Mouse (Mus musculus) liver, embryonic 16.5 days (tissue): Measurements from ENCODE around the gene Tmprss6. TPM values are rescaled to one million over a fixed set of nuclear protein-coding genes. Genes with fewer than 3 reads are reported as not detected.
A peak's percentile ranks its signal among the peaks of the same experiment; 100 is the strongest.

Source experiments
- ATAC-seq: fragments of 200-750 bp; cut with Nextera tagmentation; 2 replicates; pipeline ENCODE4 v1.8.0; 2017; ENCODE audit warnings: low read depth, mild to moderate bottlenecking, moderate number of reproducible peaks, moderate library complexity
- H3K27ac ChIP-seq: fragments of 300-500 bp; sonication (generic); 2 replicates; pipeline ENCODE4 v1.5.1; 2014; ENCODE audit warnings: mild to moderate bottlenecking, low read length
- H3K27me3 ChIP-seq: fragments of 300-500 bp; sonication (generic); 2 replicates; pipeline ENCODE4 v1.6.1; 2014; ENCODE audit warnings: low read depth, low read length, mixed read lengths; ENCODE audit not compliant: control insufficient read depth, insufficient read depth
- H3K36me3 ChIP-seq: fragments of 300-500 bp; sonication (generic); 2 replicates; pipeline ENCODE4 v1.6.1; 2014; ENCODE audit warnings: mild to moderate bottlenecking; ENCODE audit not compliant: control insufficient read depth, insufficient read depth
- H3K4me1 ChIP-seq: fragments of 300-500 bp; sonication (generic); 2 replicates; pipeline ENCODE4 v1.6.1; 2014; ENCODE audit warnings: low read depth, low read length, mixed read lengths; ENCODE audit not compliant: control insufficient read depth
- H3K4me2 ChIP-seq: fragments of 300-500 bp; sonication (generic); 2 replicates; pipeline ENCODE4 v1.6.1; 2014; ENCODE audit warnings: low read depth, low read length, mixed read lengths
- H3K4me3 ChIP-seq: fragments of 300-500 bp; sonication (generic); 2 replicates; pipeline ENCODE4 v1.5.1; 2014; ENCODE audit warnings: low read depth, mild to moderate bottlenecking, low read length
- H3K9ac ChIP-seq: fragments of 300-500 bp; sonication (generic); 2 replicates; pipeline ENCODE4 v1.6.1; 2014; ENCODE audit warnings: low read depth, low read length
- H3K9me3 ChIP-seq: fragments of 300-500 bp; sonication (generic); replicated peaks from 2 replicates; pipeline ENCODE4 v1.6.1; 2016; ENCODE audit warnings: low read length; ENCODE audit not compliant: control insufficient read depth
- WGBS: fragments of 180-500 bp; shearing (Covaris S2); extraction: QIAGEN DNeasy Blood & Tissue Kit; methylation state at CpG from one replicate; pipeline ENCODE4 v1.1.7; 2014; ENCODE audit not compliant: insufficient replicate concordance; 5-methylcytosine and 5-hydroxymethylcytosine counted together
- polyA plus RNA-seq: library from polyadenylated mRNA; unstranded; fragments of >200 nt; fragmentation: Nextera tagmentation; extraction: Ambion mirVana; gene quantifications from 2 replicates; pipeline ENCODE4 v1.2.1, GENCODE M21; 2015

The Tmprss6 gene
- polyA plus RNA-seq, 1 experiment from 2014 or later: 33.7 TPM

DNA sequence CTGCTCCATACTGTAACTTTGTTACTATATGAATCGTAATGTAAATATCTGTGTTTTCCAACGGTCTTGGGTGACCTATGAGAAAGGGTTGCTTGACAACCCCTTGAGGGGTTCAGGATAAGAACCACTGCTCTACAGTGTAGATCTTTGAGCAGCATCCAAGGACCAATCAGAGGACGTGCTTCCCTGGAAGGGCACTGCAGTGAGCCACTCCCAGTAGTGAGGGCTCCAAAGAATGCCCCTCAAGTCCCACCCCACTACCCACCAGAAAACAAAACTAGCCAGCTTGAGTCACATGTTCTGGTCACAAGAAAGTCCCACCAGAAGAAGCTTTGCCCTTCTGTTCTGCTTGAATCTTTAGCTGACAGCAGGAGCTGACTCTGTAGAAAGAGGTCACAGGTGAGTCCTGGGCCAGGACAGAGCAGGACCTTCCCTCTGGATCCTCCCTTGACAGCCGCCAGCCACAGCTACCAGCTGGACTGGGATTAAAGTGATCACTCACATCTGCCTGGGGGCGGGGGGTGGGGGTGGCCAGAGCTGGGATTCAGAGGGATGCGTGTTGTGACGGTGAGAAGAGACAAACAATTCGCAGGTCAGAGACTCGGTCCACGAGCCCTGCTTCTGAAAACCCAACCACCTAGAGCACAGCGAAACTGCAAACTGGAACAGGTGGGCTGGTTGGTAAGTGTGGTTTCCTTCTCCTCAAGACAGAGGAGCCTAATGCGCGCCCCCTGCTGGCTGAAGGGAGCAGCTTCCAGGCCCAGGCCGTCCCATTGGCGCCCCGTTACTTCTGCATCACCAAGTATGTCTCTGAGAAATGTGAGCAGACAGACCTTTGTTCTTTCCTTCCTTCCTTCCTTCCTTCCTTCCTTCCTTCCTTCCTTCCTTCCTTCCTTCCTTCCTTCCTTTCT is 46.1 kb downstream of the Tmprss6 start:
- Histone ChIP-seq H3K4me2 (peak overlapping the region; percentile 30), H3K4me1 (peaks cover 9% of the 10 kb centered on the region), H3K27ac (peak overlapping the region; percentile 4; the same call in 1 of the 2 replicates), H3K27me3 (peaks cover 37% of the 10 kb centered on the region), H3K4me3 (no peak overlapping the region), H3K36me3 (no peaks in the 10 kb centered on the region), H3K9ac (0 out of 2 replicates have a peak overlapping the region, but pooled peaks have one; percentile 20), H3K9me3 (no peaks in the 10 kb centered on the region)
- WGBS: 17% methylated on average over 16 of the region's 16 CpGs
- ATAC-seq: peak; percentile 73

DNA sequence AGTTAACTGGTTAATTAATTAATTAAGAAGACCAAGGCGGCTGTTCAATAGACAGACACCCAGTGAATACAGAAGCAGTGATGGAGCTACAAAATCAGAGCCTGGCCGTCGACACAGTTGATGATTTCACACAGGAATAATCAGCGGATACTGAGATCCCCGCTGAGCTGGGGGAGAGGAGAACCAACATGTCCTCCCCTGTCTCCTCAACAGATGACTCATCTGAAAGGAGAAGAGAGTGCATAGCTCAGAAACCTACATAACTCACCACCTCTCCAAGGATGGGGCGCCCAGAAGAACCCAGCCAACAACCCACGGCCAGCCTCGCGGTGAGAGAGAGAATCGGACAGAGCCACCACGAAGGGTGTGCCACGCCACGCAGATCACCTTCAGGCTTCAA is 48.0 kb downstream of the Tmprss6 start:
- no peak overlapping the region for H3K4me3 ChIP-seq
- H3K27me3 ChIP-seq: peaks cover 26% of the 10 kb centered on the region

DNA sequence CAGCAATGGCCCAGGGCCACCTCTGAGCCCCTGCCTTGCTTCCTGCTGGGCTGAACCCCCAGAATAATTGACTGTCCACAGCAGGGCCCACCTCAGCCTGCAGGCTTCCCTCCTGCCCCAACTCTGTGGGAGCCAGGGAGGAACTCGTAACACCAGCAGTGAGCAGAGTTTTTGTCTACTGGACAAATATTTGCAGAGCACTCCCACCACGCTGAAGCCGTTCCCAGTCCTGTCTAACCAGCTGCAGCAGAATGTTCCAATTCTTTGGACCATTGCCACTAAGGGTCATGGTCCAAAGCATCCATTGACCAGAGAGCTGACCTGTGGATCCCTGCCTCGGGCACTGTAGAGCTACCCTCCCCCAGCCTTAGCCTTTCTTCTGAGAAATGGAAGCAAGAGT is 51.5 kb downstream of the Tmprss6 start:
- WGBS: 63% methylated on average over 4 of the region's 4 CpGs
- ATAC-seq: peak; percentile 41

More for the DNA sequence above, 48.0 kb downstream of the Tmprss6 start:
- no peaks in the 10 kb centered on the region for H3K36me3 ChIP-seq
- no peak overlapping the region for H3K4me2 ChIP-seq
- no peak for ATAC-seq
- no peak overlapping the region for H3K9ac ChIP-seq
- WGBS: 58% methylated on average over 13 of the region's 13 CpGs
- peaks cover 18% of the 10 kb centered on the region for H3K4me1 ChIP-seq
- H3K9me3 ChIP-seq: no peaks in the 10 kb centered on the region
- no peak overlapping the region for H3K27ac ChIP-seq

DNA sequence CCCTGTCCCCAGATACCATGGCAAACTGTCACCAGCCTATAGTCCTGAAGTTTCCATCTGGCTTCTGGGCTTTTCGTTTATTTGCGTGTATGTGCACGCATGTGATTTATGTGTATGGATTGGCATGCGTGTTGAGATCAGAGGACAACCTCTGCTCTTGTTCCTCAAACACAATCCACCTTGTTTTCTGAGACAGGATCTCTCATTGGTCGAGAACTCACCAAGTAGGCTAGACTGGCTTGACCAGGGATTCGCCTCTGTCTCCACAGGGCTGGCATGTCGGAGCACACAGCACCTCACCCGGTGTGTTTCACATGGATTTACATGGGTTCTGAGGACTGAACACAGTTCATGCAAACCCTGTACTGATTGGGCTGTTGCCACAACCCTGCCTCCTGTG is 54.3 kb downstream of the Tmprss6 start:
- H3K9ac ChIP-seq: peak overlapping the region; percentile 62
- peak overlapping the region; percentile 97 for H3K27ac ChIP-seq
- no peaks in the 10 kb centered on the region for H3K9me3 ChIP-seq
- H3K4me3 ChIP-seq: no peak overlapping the region
- ATAC-seq: no peak
- peaks cover 7% of the 10 kb centered on the region for H3K36me3 ChIP-seq
- 88% methylated on average over 8 of the region's 8 CpGs for WGBS
- H3K4me1 ChIP-seq: peaks cover 66% of the 10 kb centered on the region
- no peaks in the 10 kb centered on the region; the same call in 1 of the 2 replicates for H3K27me3 ChIP-seq
- peak overlapping the region; percentile 71; the same call in 1 of the 2 replicates for H3K4me2 ChIP-seq

More for the DNA sequence above, 51.5 kb downstream of the Tmprss6 start:
- Histone ChIP-seq H3K27me3 (peaks cover 7% of the 10 kb centered on the region; the same call in 1 of the 2 replicates), H3K4me3 (no peak overlapping the region), H3K27ac (peak overlapping the region; percentile 83), H3K36me3 (peaks cover 7% of the 10 kb centered on the region), H3K4me1 (peaks cover 38% of the 10 kb centered on the region), H3K4me2 (no peak overlapping the region), H3K9me3 (no peaks in the 10 kb centered on the region), H3K9ac (peak overlapping the region; percentile 36; the same call in 1 of the 2 replicates)

DNA sequence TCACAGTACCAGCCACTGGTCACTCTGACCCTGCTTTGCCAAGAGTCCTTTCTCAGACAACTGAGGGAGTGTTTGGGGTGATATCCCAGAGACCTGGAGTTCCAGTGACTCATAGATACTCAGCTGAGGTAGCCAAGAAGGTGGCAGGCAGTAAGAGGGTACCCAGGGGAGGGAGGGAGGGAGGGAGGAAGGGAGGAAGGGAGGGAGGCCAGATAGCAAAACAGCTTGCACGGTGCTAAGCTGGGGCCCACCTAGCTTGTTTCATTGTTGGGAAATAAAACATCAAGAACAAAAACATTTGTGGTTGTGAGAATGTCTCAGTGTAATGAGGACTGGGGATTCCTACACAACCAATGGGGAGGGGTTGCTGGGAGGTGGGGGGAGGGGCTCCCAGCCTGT is 54.7 kb downstream of the Tmprss6 start:
- ATAC-seq: peak; percentile 25
- 14% methylated on average over 1 of the region's 1 CpGs for WGBS
- Histone ChIP-seq H3K4me1 (peaks cover 70% of the 10 kb centered on the region), H3K4me3 (peak overlapping the region; percentile 38), H3K9me3 (no peaks in the 10 kb centered on the region), H3K27ac (peak overlapping the region; percentile 97), H3K4me2 (peak overlapping the region; percentile 71), H3K9ac (peak overlapping the region; percentile 62), H3K36me3 (peaks cover 7% of the 10 kb centered on the region), H3K27me3 (no peaks in the 10 kb centered on the region; the same call in 1 of the 2 replicates)

DNA sequence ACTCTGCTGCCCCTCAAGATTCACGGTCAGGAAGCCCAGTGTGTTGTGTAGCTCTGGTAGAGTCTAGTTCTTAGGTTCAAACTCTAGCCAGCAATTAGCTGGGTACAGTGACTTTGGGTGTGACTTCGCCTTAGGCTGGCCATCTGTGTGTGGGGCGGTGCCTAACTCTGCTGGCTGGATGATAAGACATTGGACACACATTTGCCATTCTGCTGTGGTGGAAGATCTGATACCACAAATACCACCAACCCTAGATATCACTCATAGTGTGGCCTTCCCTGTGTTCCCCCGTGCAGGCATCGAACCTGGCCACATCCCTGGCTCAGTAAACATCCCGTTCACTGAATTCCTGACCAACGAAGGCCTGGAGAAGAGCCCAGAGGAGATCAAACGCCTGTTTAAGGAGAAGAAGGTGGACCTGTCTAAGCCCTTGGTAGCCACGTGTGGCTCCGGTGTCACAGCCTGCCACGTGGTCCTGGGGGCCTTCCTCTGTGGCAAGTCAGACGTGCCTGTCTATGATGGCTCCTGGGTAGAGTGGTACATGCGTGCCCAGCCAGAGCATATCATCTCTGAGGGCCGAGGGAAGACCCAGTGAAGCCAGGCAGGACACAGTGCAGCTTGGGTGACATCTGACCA is 55.2 kb downstream of the Tmprss6 start:
- H3K9me3 ChIP-seq: no peaks in the 10 kb centered on the region
- peak overlapping the region; percentile 71 for H3K4me2 ChIP-seq
- H3K36me3 ChIP-seq: peaks cover 7% of the 10 kb centered on the region
- ATAC-seq: peak; percentile 91
- H3K9ac ChIP-seq: peak overlapping the region; percentile 62
- H3K27ac ChIP-seq: peak overlapping the region; percentile 97
- peak overlapping the region; percentile 38 for H3K4me3 ChIP-seq
- H3K27me3 ChIP-seq: no peaks in the 10 kb centered on the region
- 29% methylated on average over 14 of the region's 14 CpGs for WGBS
- H3K4me1 ChIP-seq: peaks cover 76% of the 10 kb centered on the region

DNA sequence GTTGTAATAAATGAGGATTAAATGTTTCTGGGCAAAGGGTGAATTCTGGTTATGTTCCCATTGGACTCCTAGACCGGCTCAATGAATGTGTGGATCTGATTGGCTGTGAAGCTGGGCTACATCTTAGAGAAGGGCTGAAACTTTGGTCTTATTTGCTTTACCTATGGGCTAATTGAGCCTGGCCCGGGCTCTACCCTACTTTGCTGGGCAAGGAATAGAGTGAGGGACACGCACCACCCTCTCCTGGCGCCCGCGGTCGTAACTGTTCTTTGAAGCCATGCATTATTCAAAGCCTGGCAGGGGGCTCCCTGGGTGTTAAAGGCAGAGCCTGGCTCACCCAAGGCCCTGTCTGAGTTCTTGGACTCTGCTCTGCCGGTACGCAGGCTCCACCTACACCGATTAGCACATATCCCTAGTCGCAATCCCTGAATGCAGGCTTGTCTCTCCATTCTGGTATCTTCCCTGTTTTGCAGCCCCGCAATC is 58.8 kb downstream of the Tmprss6 start:
- peak overlapping the region; percentile 76 for H3K27ac ChIP-seq
- H3K27me3 ChIP-seq: no peaks in the 10 kb centered on the region
- WGBS: 38% methylated on average over 12 of the region's 12 CpGs
- peaks cover 83% of the 10 kb centered on the region for H3K4me1 ChIP-seq
- H3K4me2 ChIP-seq: peak overlapping the region; percentile 54
- ATAC-seq: no peak
- peak overlapping the region; percentile 46 for H3K4me3 ChIP-seq
- H3K9me3 ChIP-seq: no peaks in the 10 kb centered on the region
- H3K9ac ChIP-seq: peak overlapping the region; percentile 45
- H3K36me3 ChIP-seq: peaks cover 7% of the 10 kb centered on the region

DNA sequence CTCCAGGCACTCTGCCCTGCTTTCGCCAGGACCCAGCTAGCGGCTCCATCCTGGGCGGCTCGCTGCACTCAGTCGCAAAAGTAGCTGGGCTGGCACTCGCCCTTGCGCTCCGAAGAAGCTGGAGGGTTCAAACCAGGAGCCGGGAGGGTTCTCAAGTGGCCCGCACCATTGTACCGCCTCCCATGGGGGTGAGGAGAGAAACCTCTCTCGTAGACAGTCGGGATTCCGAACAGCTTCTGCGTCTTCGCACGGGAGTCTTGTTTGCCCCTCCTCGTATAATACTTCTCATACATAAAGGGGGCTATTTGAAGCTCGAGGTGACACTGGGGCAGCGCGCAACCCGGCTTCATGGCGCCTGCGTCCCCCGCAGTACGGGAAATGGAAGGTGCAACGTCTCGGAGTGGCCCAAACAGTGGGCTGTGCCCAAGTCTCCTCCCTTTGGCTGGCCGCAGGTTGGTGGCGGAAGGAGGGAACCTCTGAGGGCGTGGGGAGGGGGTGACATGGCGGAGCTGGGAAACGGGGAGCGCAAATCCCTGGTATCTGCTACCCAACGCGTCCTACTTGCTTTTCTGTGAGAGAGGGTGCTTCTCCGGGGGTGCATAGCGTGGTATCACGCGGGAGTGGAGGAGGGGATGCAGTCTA is 62.0 kb downstream of the Tmprss6 start, which contains the start of gene Mpst:
TSS of gene Mpst (plus strand) at position 124 of the 642 bp plus-strand sequence.
- Histone ChIP-seq H3K4me3 (peak within 1 kb of the TSS; percentile 69), H3K27ac (peak within 1 kb of the TSS; percentile 96), H3K9ac (peak within 1 kb of the TSS; percentile 88), H3K27me3 (no peaks in the 10 kb centered on the region), H3K4me1 (peaks cover 79% of the 10 kb centered on the region), H3K36me3 (no peaks in the 10 kb centered on the region), H3K9me3 (no peaks in the 10 kb centered on the region), H3K4me2 (peak within 1 kb of the TSS; percentile 77)
- ATAC-seq: peak; percentile 82
- WGBS: under 1% methylated on average over 40 of the region's 40 CpGs
